Mouse (Mus musculus): ENCODE measurements around the gene RPS10-NUDT3.

- no peak for TF ChIP-seq CTCF (IDR thresholded peaks at IDR 0.05; ENCODE audit: control insufficient read depth, insufficient read depth, insufficient replicate concordance, low read depth, low read length)
- no peak for TF ChIP-seq POLR2A (IDR thresholded peaks at IDR 0.05; ENCODE audit: control insufficient read depth, low read depth, low read length)
Observed at GRCm38 (mm10) chr17:27586661-27587060, 48.4 kb downstream of the RPS10-NUDT3 start.

All from testis, adult 2 months (tissue).